Mouse (Mus musculus) midbrain, embryonic 14.5 days (tissue): ENCODE data around the gene Zc3h10. TPM values are rescaled to one million over a fixed set of nuclear protein-coding genes. Genes with fewer than 3 reads are reported as not detected.
"Not testable (repeated sequence)": the region's sequence is repeated elsewhere in the genome, so short reads cannot be mapped to it uniquely, and the experiment has no call there.

Source experiments
- ATAC-seq: fragments of 200-750 bp; cut with Nextera tagmentation; 2 replicates; pipeline ENCODE4 v1.8.0; 2017; ENCODE audit warnings: moderate number of reproducible peaks, moderate library complexity; ENCODE audit not compliant: low FRiP score, low TSS enrichment
- DNase-seq: peaks from one replicate; pipeline ENCODE4 v3.0.0-alpha.2; 2015
- H3K27ac ChIP-seq: fragments of 300-500 bp; sonication (generic); replicated peaks from 2 replicates; pipeline ENCODE4 v1.5.1; 2014; ENCODE audit warnings: mild to moderate bottlenecking, low read depth, low read length, moderate library complexity
- H3K27me3 ChIP-seq: fragments of 300-500 bp; sonication (generic); 2 replicates; pipeline ENCODE4 v1.6.1; 2014; ENCODE audit warnings: low read length, control low read depth, mixed read lengths; ENCODE audit not compliant: control insufficient read depth, insufficient read depth
- H3K36me3 ChIP-seq: fragments of 300-500 bp; sonication (generic); 2 replicates; pipeline ENCODE4 v1.6.1; 2014; ENCODE audit warnings: low read length, control low read depth; ENCODE audit not compliant: control insufficient read depth, insufficient read depth
- H3K4me1 ChIP-seq: fragments of 300-500 bp; sonication (generic); 2 replicates; pipeline ENCODE4 v1.6.1; 2014; ENCODE audit warnings: mild to moderate bottlenecking, antibody characterized with exemption, low read length, control low read depth; ENCODE audit not compliant: control insufficient read depth, insufficient read depth
- H3K4me2 ChIP-seq: fragments of 300-500 bp; sonication (generic); 2 replicates; pipeline ENCODE4 v1.6.1; 2014; ENCODE audit warnings: mild to moderate bottlenecking, low read length, moderate library complexity
- H3K4me3 ChIP-seq: fragments of 300-500 bp; sonication (generic); replicated peaks from 2 replicates; pipeline ENCODE4 v1.5.1; 2014; ENCODE audit warnings: low read depth, low read length
- H3K9ac ChIP-seq: fragments of 300-500 bp; sonication (generic); replicated peaks from 2 replicates; pipeline ENCODE4 v1.6.1; 2014; ENCODE audit warnings: mild to moderate bottlenecking, low read length, moderate library complexity
- H3K9me3 ChIP-seq: fragments of 300-500 bp; sonication (generic); 2 replicates; pipeline ENCODE4 v1.6.1; 2016; ENCODE audit warnings: low read length, control low read depth, mixed read lengths; ENCODE audit not compliant: control insufficient read depth
- WGBS: fragments of 180-500 bp; shearing (Covaris S2); extraction: QIAGEN DNeasy Blood & Tissue Kit; methylation state at CpG from one replicate; pipeline ENCODE4 v1.1.7; 2014; 5-methylcytosine and 5-hydroxymethylcytosine counted together
- microRNA-seq: library from miRNA; unstranded; fragments of <30 nt; microRNA quantifications from one replicate; pipeline ENCODE4, GENCODE M21; 2016
- polyA plus RNA-seq: library from polyadenylated mRNA; unstranded; fragments of >200 nt; fragmentation: Nextera tagmentation; extraction: Ambion mirVana; gene quantifications from 2 replicates; pipeline ENCODE4 v1.2.1, GENCODE M21; 2014

The Zc3h10 gene
- polyA plus RNA-seq, 1 experiment from 2014 or later, result 19.6 TPM

- peak; percentile 19 for ATAC-seq
- DNase-seq, result peak; percentile 62
Observed at GRCm38 (mm10) chr10:128493319-128493694, 54.3 kb downstream of the Zc3h10 start.

DNA sequence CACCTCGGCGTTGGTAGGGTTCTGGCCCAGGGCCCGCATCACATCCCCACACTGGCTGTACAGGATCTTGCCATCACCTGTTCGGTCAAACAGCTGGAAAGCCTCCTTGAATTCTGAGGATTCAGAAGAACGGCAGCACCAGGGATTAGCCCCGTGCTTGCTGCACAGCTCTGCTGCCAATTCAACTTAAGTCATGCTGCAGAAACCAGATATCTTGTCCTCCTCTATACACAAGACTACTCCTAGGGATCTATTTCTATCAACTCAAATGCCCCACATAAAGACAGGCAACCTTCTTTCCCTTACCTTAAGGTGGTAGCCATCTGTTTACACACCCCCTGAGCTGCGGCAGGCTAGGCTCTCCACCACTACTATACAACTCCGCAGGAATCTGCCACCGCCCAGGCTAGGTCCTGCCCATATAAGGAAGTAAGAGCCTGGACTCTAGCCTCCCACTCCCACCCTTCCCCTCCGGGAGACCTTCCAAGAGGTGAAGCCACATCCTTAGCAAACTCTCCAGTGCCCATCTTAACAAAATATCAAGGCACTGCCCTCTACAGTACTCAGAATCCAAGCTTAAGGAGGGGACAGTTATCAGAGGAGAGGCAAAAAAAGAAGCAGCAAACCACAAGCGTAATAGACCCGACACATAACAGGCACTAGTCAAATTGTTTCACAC lies 54.8 kb downstream of the Zc3h10 start:
- DNase-seq, result peak; percentile 69
- Histone ChIP-seq H3K9me3 (no peaks in the 10 kb centered on the region), H3K4me2 (peak overlapping the region; percentile 71), H3K27ac (peak overlapping the region; percentile 91), H3K36me3 (peaks cover 42% of the 10 kb centered on the region), H3K4me3 (peak overlapping the region; percentile 81), H3K4me1 (peaks cover 24% of the 10 kb centered on the region), H3K27me3 (no peaks in the 10 kb centered on the region), H3K9ac (peak overlapping the region; percentile 72)
- WGBS, result 29% methylated on average over 12 of the region's 12 CpGs
- ATAC-seq, result peak; percentile 28; the same call in 1 of the 2 replicates

More at GRCm38 (mm10) chr10:128493319-128493694, 54.3 kb downstream of the Zc3h10 start:
- WGBS, result 1% methylated on average over 12 of the region's 12 CpGs
- peaks cover 26% of the 10 kb centered on the region for H3K4me1 ChIP-seq
- H3K27ac ChIP-seq, result peak overlapping the region; percentile 91
- H3K36me3 ChIP-seq, result peaks cover 36% of the 10 kb centered on the region
- no peaks in the 10 kb centered on the region for H3K27me3 ChIP-seq
- H3K9me3 ChIP-seq, result no peaks in the 10 kb centered on the region
- H3K9ac ChIP-seq, result peak overlapping the region; percentile 72
- peak overlapping the region; percentile 71 for H3K4me2 ChIP-seq
- peak overlapping the region; percentile 81 for H3K4me3 ChIP-seq

DNA sequence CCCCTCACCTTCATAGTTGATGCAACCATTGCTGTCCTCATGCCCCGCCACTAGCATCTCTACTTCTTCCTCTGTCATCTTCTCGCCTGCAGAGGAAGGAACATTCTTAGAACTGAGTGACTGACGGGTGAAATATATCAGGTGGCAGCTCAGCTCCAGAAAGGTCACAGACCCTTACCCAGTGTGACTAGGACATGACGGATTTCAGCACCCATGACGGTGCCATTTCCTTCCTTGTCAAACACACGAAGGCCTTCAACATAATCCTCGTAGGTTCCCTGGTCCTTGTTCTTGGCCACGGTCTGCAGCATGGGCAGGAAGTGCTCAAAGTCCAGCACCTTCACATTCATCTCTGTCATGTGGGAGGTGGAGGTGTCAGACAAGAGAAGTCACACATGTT lies 55.5 kb downstream of the Zc3h10 start:
- H3K9ac ChIP-seq, result peak overlapping the region; percentile 72; the same call in 1 of the 2 replicates
- H3K27me3 ChIP-seq, DNase-seq, H3K27ac ChIP-seq, H3K9me3 ChIP-seq, ATAC-seq: not testable (repeated sequence)
- H3K4me2 ChIP-seq, result peak overlapping the region; percentile 71
- H3K4me3 ChIP-seq, result peak overlapping the region; percentile 81
- peaks cover 24% of the 10 kb centered on the region for H3K4me1 ChIP-seq
- H3K36me3 ChIP-seq, result peaks cover 49% of the 10 kb centered on the region
- WGBS, result 83% methylated on average over 8 of the region's 8 CpGs

Small RNA genes lying within 50 kb of the gene (microRNA-seq; reads per million reads assigned to microRNA genes)
- gene Gm47275 (not detected), gene Mir6916 (not detected), gene Mir6917 (not detected)

Other genes starting within 250 kb of the Zc3h10 start
- gene Il23a, start 249.0 kb downstream of the Zc3h10 start, polyA plus RNA-seq, result 0.22 TPM in 1 of 2 replicates, not detected in the other
- 18.5 and 23.0 TPM in 2 replicates for gene Pan2, start 244.4 kb downstream of the Zc3h10 start, polyA plus RNA-seq
- 193 and 194 TPM in 2 replicates for gene Cnpy2, start 225.3 kb downstream of the Zc3h10 start, polyA plus RNA-seq
- gene Cs, start 210.0 kb downstream of the Zc3h10 start, polyA plus RNA-seq, result 221 and 247 TPM in 2 replicates
- 50.5 and 53.0 TPM in 2 replicates for gene Coq10a, start 178.8 kb downstream of the Zc3h10 start, polyA plus RNA-seq
- 13.3 and 14.1 TPM in 2 replicates for gene Ankrd52, start 170.7 kb downstream of the Zc3h10 start, polyA plus RNA-seq
- gene Slc39a5, start 146.5 kb downstream of the Zc3h10 start, polyA plus RNA-seq, result not detected in 2 replicates
- 142 and 144 TPM in 2 replicates for gene Nabp2, start 136.3 kb downstream of the Zc3h10 start, polyA plus RNA-seq
- gene Rnf41, start 136.1 kb downstream of the Zc3h10 start, polyA plus RNA-seq, result 80.3 and 96.2 TPM in 2 replicates
- 172 and 229 TPM in 2 replicates for gene Smarcc2, start 88.5 kb downstream of the Zc3h10 start, polyA plus RNA-seq
- 750 and 787 TPM in 2 replicates for gene Myl6, start 53.6 kb downstream of the Zc3h10 start, polyA plus RNA-seq
- 5.3 and 6.8 TPM in 2 replicates for gene Myl6b, start 49.1 kb downstream of the Zc3h10 start, polyA plus RNA-seq
- gene Esyt1, start 21.9 kb downstream of the Zc3h10 start, polyA plus RNA-seq, result 6.0 and 10.9 TPM in 2 replicates
- 2,375 and 2,760 TPM in 2 replicates for gene Rpl41, start 1.5 kb upstream of the Zc3h10 start, polyA plus RNA-seq
- 122 and 142 TPM in 2 replicates for gene Pa2g4, start 18.2 kb upstream of the Zc3h10 start, polyA plus RNA-seq
- gene Erbb3, start 41.9 kb upstream of the Zc3h10 start, polyA plus RNA-seq, result 0.26 and 0.47 TPM in 2 replicates
- 529 and 586 TPM in 2 replicates for gene Rps26, start 79.0 kb upstream of the Zc3h10 start, polyA plus RNA-seq
- gene Ikzf4, start 98.2 kb upstream of the Zc3h10 start, polyA plus RNA-seq, result 21.2 and 23.6 TPM in 2 replicates
- gene Suox, start 126.3 kb upstream of the Zc3h10 start, polyA plus RNA-seq, result 10.3 and 10.4 TPM in 2 replicates
- gene Rab5b, start 148.5 kb upstream of the Zc3h10 start, polyA plus RNA-seq, result 80.4 and 100 TPM in 2 replicates
- 0.22 and 0.38 TPM in 2 replicates for gene Pmel, start 156.4 kb upstream of the Zc3h10 start, polyA plus RNA-seq
- 13.2 and 24.2 TPM in 2 replicates for gene Cdk2, start 157.3 kb upstream of the Zc3h10 start, polyA plus RNA-seq
- 5.7 and 6.2 TPM in 2 replicates for gene Dgka, start 197.1 kb upstream of the Zc3h10 start, polyA plus RNA-seq
- 46.7 and 60.0 TPM in 2 replicates for gene Pym1, start 200.1 kb upstream of the Zc3h10 start, polyA plus RNA-seq
- gene Mmp19, start 243.1 kb upstream of the Zc3h10 start, polyA plus RNA-seq, result 0.22 and 0.41 TPM in 2 replicates